Mouse (Mus musculus) embryonic fibroblast, embryonic 13.5 days (primary cell): ENCODE results near the gene Gpt2. TPM values are rescaled to one million over a fixed set of nuclear protein-coding genes. Genes with fewer than 3 reads are reported as not detected.
A peak's percentile ranks its signal among the peaks of the same experiment; 100 is the strongest.

Source experiments
- H3K27ac ChIP-seq: 2 replicates; pipeline ENCODE4 v1.5.1; 2012; ENCODE audit warnings: low read length, control low read depth, inconsistent platforms; ENCODE audit not compliant: insufficient read depth
- H3K4me1 ChIP-seq: 2 replicates; pipeline ENCODE4 v1.6.1; 2011; ENCODE audit warnings: low read length; ENCODE audit not compliant: control insufficient read depth, insufficient read depth
- H3K4me3 ChIP-seq: 2 replicates; pipeline ENCODE4 v1.5.1; 2011; ENCODE audit warnings: mild to moderate bottlenecking, control low read depth, low read length; ENCODE audit not compliant: insufficient read depth
- CTCF ChIP-seq: IDR thresholded peaks from 2 replicates; pipeline ENCODE4 v1.5.1; 2011; ENCODE audit warnings: mild to moderate bottlenecking, control low read depth, low read length, moderate library complexity, borderline replicate concordance; ENCODE audit not compliant: insufficient read depth
- POLR2A ChIP-seq: IDR thresholded peaks from 2 replicates; pipeline ENCODE4 v1.6.1; 2011; ENCODE audit warnings: low read depth, mild to moderate bottlenecking, control low read depth, low read length, moderate library complexity
- polyA plus RNA-seq: library from polyadenylated mRNA; stranded (reverse); fragments of >200 nt; gene quantifications from 2 replicates; pipeline ENCODE4 v1.2.4, GENCODE M21; 2011; ENCODE audit warnings: low read depth; ENCODE audit not compliant: missing spikeins, insufficient read length

The Gpt2 gene
- polyA plus RNA-seq, 1 experiment: 49.3 TPM

DNA sequence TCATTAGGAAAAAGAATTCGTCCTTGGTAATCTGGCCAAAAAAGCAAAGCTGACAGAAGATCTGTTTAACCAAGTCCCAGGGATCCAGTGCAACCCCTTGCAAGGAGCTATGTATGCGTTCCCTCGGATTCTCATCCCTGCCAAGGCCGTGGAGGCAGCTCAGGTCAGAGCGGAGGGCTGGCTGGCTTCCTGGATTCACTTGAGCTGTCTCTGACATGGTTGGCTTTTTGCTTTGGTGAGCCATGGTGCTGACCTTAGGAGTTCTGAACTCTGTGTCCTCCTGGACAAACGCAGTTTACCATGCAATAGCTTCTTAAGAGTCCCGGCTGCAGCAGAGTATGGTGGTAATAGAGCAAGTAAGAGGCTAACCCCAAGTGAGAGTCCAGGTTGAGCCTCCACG, 29.0 kb downstream of the Gpt2 start:
- H3K4me1 ChIP-seq: no peaks in the 10 kb centered on the region
- H3K27ac ChIP-seq: no peak overlapping the region
- no peak overlapping the region for H3K4me3 ChIP-seq
- TF ChIP-seq CTCF: no peak
- no peak for TF ChIP-seq POLR2A

DNA sequence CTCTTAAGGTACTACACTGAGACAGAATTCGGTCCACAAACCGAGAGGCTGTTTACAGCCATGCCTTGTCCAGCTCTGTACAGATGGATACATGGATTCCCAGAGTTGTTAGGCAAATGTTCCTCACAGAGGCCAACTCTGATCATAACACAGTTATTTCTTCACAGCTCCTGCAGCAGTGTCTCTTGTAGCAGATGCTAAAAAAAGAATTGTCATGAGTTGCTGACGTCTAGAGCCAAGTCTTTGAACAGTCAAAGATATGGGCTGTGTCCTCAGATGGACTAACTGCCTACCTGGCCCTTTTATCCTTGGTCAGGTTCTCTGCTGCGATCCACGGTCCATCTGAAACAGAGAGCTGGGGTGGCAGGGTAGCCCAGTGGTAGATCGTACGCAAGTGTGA, 31.7 kb downstream of the Gpt2 start:
- TF ChIP-seq CTCF: no peak
- no peak for TF ChIP-seq POLR2A
- H3K4me3 ChIP-seq: no peak overlapping the region
- peaks cover 2% of the 10 kb centered on the region; the same call in 1 of the 2 replicates for H3K4me1 ChIP-seq
- H3K27ac ChIP-seq: no peak overlapping the region

DNA sequence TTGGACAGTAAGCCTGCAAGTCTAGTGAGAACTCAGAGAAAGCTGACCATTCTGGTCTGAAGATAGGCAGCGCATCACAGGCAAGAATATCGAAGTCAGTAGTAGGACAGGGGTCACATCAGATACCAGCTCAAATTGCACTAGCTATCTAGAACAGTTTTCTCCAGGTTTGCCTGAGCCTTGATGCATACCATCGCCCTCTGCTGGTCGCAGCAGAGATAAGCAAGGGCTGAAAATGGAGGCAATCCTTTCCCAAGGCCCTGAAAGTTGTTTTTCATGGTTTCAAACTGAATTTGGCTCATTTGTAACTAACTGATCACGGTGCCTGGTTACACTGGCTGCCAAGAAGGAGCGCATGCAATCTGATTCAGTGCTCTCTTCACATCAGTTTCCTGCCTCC, 33.7 kb downstream of the Gpt2 start:
- Histone ChIP-seq H3K4me3 (no peak overlapping the region), H3K4me1 (peaks cover 2% of the 10 kb centered on the region; the same call in 1 of the 2 replicates), H3K27ac (no peak overlapping the region)
- TF ChIP-seq CTCF (peak; percentile 84), POLR2A (no peak)

DNA sequence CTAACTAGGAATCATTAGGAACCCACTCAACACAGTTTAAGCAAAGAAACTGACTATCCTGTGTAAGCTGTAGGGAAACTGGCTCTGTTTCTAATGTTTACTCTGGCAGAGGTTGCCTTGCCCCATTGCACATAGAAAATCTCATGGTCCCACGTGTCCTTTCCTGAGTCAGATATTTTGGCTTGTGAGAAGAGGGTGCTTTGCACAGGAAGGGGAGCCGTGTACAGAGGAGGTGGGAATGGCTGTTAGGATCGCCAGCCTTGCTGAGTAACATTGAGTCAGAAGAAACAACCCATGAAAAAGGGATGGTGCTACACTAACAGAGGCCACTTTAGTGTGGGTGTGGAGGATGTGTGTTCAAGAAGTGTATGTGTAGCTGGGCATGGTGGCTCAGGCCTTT, 36.6 kb downstream of the Gpt2 start:
- no peak for TF ChIP-seq CTCF
- no peak for TF ChIP-seq POLR2A
- Histone ChIP-seq H3K4me3 (no peak overlapping the region), H3K4me1 (peaks cover 2% of the 10 kb centered on the region; the same call in 1 of the 2 replicates), H3K27ac (peak overlapping the region; percentile 28; the same call in 1 of the 2 replicates)

DNA sequence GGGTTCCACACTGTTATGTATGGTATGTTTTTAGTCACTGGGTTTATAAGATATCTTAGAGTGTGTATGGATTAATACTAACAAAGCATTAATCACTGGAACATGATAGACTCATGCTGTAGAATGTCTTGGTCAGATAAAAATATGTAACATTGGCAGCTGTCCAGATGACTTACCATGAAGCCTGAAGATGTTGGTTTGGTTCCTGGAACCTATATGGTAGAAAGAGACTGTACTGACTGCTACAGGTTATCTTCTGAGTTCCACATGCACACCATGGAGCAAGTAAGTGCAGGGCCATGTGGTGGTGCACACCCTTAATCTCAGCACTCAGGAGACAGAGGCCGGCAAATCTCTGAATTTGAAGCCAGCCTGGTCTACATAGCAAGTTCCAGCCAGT, 38.3 kb downstream of the Gpt2 start:
- peaks cover 2% of the 10 kb centered on the region; the same call in 1 of the 2 replicates for H3K4me1 ChIP-seq
- TF ChIP-seq POLR2A: no peak
- TF ChIP-seq CTCF: no peak
- H3K4me3 ChIP-seq: no peak overlapping the region
- H3K27ac ChIP-seq: no peak overlapping the region

DNA sequence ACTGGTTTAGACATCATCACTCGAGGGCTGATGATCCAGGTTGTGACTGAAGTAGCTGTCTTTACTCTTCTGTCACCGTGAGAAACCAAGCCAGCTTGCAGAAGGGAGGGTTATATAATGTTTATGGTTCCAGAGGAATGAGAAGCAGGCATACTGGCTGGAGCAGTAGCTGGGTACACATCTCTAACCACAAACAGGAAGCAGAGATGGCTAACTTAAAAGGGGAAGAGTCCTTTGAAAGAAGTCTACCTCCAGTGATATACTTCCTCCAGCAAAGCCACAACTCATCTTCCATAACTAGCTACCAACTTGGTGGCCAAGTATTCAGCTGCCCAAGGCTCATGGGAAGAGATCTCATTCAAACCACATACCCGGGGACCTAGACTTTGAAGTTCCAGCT, 39.1 kb downstream of the Gpt2 start:
- Histone ChIP-seq H3K27ac (no peak overlapping the region), H3K4me3 (no peak overlapping the region), H3K4me1 (peaks cover 2% of the 10 kb centered on the region; the same call in 1 of the 2 replicates)
- TF ChIP-seq POLR2A (no peak), CTCF (no peak)

DNA sequence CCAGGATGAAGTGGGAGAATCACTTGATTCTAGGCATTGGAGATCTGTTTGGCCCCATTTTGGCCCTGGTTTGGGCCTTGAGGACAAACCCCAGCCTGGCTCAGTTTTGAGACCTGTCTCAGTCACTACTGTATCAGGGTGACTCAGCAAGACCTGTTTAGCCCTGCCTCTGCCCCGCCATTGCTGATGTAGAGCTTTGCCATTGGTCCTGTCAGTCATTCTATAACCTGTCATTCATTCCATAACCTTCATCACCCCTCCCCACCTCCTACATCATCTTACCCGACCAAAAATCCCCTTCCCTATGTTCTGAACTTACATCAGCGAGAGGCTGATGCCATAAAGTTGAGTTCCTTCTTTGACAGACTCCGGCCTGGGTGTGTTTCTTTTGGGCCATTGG, 40.5 kb downstream of the Gpt2 start:
- Histone ChIP-seq H3K4me1 (peaks cover 2% of the 10 kb centered on the region; the same call in 1 of the 2 replicates), H3K4me3 (no peak overlapping the region), H3K27ac (no peak overlapping the region)
- TF ChIP-seq CTCF: no peak

DNA sequence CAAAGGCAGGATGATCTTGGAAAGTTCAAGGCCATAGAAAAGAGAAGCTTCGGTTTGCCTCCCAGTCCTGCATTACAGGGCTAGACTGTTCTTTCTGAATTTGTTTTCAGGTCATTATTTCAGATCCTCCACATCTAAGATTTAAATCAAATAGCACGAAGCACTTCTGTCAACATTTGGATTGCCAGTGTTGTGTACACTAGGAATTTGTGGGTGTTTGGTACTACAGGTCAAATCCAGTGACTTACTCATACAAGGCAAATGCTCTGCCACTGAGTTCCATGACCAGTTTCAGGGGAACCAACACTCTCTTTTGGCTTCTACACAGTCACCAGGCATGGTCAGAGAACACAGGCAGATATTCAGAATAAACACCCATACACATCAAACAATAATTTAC, 41.1 kb downstream of the Gpt2 start:
- TF ChIP-seq CTCF: no peak
- no peak for TF ChIP-seq POLR2A
- H3K27ac ChIP-seq: no peak overlapping the region
- no peak overlapping the region for H3K4me3 ChIP-seq
- peaks cover 2% of the 10 kb centered on the region; the same call in 1 of the 2 replicates for H3K4me1 ChIP-seq

DNA sequence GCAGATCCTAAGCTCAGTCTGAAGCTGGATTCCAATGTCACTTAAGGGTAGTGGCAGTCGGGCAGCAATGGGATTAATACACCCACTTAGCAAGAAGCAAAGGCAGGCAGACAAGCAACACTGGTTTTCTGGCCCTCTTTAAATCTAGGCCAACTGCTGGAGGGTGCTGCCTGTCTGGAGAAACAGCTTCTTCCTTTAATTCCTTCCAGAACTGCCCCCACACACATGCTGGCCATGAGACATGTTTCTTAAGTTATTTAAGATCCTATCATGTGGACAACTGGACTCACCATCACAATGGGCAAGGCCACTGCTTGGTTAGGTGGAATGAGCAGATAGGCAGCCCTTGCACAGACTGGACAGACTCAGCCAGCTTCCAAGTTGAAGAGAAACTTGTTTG, 41.8 kb downstream of the Gpt2 start:
- no peak for TF ChIP-seq POLR2A
- no peak for TF ChIP-seq CTCF
- no peak overlapping the region for H3K27ac ChIP-seq
- H3K4me1 ChIP-seq: no peaks in the 10 kb centered on the region
- no peak overlapping the region for H3K4me3 ChIP-seq

DNA sequence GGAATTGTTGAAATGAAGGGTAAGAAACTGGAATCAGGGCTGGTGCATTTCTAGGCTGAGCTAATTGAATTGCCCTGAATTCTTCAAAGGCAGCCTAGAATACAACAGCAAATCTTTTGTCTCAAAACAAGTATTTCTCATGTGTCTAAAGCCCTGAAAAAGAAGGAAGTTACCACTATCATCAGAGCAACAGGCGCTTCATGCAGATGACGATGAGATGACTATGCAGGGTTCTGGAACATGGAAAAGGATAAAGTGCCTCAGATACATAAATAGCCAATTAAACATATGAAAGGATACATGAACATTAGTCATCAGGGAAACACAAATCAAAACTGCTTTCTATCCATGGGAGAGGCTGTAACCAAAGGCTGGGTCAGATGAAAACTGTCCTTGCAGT, 44.0 kb downstream of the Gpt2 start:
- H3K4me1 ChIP-seq: no peaks in the 10 kb centered on the region
- H3K4me3 ChIP-seq: no peak overlapping the region
- no peak overlapping the region for H3K27ac ChIP-seq
- no peak for TF ChIP-seq POLR2A
- no peak for TF ChIP-seq CTCF

DNA sequence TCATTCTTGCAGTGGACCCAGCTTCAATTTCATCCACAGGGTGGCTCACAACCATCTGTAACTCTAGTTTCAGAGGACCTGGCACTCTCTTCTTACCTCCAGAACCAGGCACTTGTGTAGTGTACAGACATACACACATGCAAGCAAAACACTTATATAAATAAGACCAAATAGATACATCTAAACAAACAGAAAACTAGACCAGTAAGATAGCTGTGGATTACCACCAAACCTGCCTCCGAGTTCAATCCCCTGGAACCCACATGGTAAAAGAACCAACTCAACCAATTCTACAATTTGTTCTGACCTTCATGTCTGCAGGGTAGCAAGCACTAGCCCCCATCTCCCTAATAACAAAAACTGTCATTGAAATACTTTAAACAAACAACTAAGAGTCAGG, 59.6 kb downstream of the Gpt2 start:
- H3K4me3 ChIP-seq: no peak overlapping the region

More for the DNA sequence above, 59.6 kb downstream of the Gpt2 start:
- H3K4me1 ChIP-seq: peaks cover 2% of the 10 kb centered on the region; the same call in 1 of the 2 replicates
- no peak for TF ChIP-seq POLR2A
- no peak for TF ChIP-seq CTCF
- no peak overlapping the region for H3K27ac ChIP-seq
